21 mouse cellular contexts compared by ENCODE assay signal in the genomic region with DNA sequence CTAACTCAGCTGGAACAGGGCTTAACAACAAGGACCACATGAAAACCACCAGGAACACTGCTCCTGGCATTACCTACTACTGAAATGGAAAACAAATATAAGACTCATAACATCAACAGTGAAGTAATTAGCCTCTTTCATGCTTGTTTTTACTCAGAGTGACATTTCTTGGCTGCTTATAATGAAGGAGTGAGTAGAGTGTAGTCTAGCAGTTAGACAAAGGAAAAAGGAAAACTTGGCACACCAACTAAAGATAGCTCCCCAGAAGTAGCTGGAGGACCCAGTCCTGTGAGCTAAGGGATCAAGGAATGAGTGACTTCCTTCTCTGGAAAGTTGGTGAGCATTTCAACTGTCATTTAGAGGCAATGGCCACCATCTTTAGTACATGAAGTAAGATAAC. TPM values are rescaled to one million over a fixed set of nuclear protein-coding genes. Genes with fewer than 3 reads are reported as not detected.
A peak's percentile ranks its signal among the peaks of the same experiment; 100 is the strongest.
DNase-seq lines count a peak whose midpoint lies in the region; ATAC-seq and TF ChIP-seq lines count a peak whose summit lies in the region.
"Had no signal": no experiment of that assay in that cellular context is flagged by ENCODE, and none has a peak within 500 bp of the region (broad histone marks: within the 10 kb centered on the region; RNA-seq: fewer than 3 reads in every experiment).

No protein-coding gene starts in this region.

- no peaks in the 10 kb centered on the region for H3K36me3 ChIP-seq in forebrain, embryonic 14.5 days (ENCODE audit: control insufficient read depth, insufficient read depth, low read length)
- H3K36me3 ChIP-seq in forebrain, embryonic 11.5 days (ENCODE audit: control insufficient read depth, insufficient read depth, low read length): no peaks in the 10 kb centered on the region
- no peaks in the 10 kb centered on the region for H3K36me3 ChIP-seq in forebrain, embryonic 16.5 days (ENCODE audit: control insufficient read depth, insufficient read depth)
- H3K36me3 ChIP-seq in forebrain, embryonic 12.5 days (replicated peaks): no peaks in the 10 kb centered on the region
- H3K36me3 ChIP-seq: embryonic facial prominence, embryonic 13.5 days; embryonic facial prominence, embryonic 15.5 days had no signal

- no peak for TF ChIP-seq POLR2A in brain, embryonic 14.5 days (IDR thresholded peaks at IDR 0.05; ENCODE audit: borderline replicate concordance, extremely low read depth, insufficient read depth, insufficient read length, poor library complexity, severe bottlenecking)

- no peak overlapping the region for H3K4me2 ChIP-seq in forebrain, embryonic 14.5 days (ENCODE audit: low read length)
- no peak overlapping the region for H3K4me2 ChIP-seq in forebrain, embryonic 11.5 days (ENCODE audit: low read depth, low read length, severe bottlenecking)
- no peak overlapping the region for H3K4me2 ChIP-seq in forebrain, embryonic 16.5 days (ENCODE audit: low read length)
- H3K4me2 ChIP-seq in forebrain, embryonic 12.5 days: no peak overlapping the region
- H3K4me2 ChIP-seq: embryonic facial prominence, embryonic 13.5 days; embryonic facial prominence, embryonic 15.5 days had no signal

- no peaks in the 10 kb centered on the region for H3K4me1 ChIP-seq in forebrain, embryonic 14.5 days (ENCODE audit: control insufficient read depth, insufficient read depth, low read length)
- no peaks in the 10 kb centered on the region for H3K4me1 ChIP-seq in forebrain, embryonic 11.5 days (replicated peaks; ENCODE audit: control insufficient read depth, insufficient read depth, low read length)
- no peaks in the 10 kb centered on the region for H3K4me1 ChIP-seq in forebrain, embryonic 16.5 days (replicated peaks; ENCODE audit: control insufficient read depth, insufficient read depth, low read length)
- no peaks in the 10 kb centered on the region for H3K4me1 ChIP-seq in forebrain, embryonic 12.5 days
- H3K4me1 ChIP-seq: embryonic facial prominence, embryonic 13.5 days; embryonic facial prominence, embryonic 15.5 days had no signal

- CTCF ChIA-PET in Patski (lab: Charles Lee): interaction anchor here (1.3 kb wide), 1 partner anchor 15 kb away, joined by 3 read pairs; no protein-coding TSS in a partner anchor

- no peaks in the 10 kb centered on the region for H3K27me3 ChIP-seq in forebrain, embryonic 14.5 days (replicated peaks; ENCODE audit: control insufficient read depth, insufficient read depth, low read length)
- H3K27me3 ChIP-seq in forebrain, embryonic 11.5 days (ENCODE audit: control insufficient read depth, insufficient read depth, low read length): peaks cover 2% of the 10 kb centered on the region; the same call in 1 of the 2 replicates
- H3K27me3 ChIP-seq in forebrain, embryonic 16.5 days (replicated peaks; ENCODE audit: control insufficient read depth, insufficient read depth, low read length): 0 out of 2 replicates have a peak, but pooled peaks cover 4% of the 10 kb centered on the region
- H3K27me3 ChIP-seq in forebrain, embryonic 12.5 days: peaks cover 2% of the 10 kb centered on the region; the same call in 1 of the 2 replicates
- H3K27me3 ChIP-seq in Patski: peaks cover 24% of the 10 kb centered on the region
- H3K27me3 ChIP-seq: embryonic facial prominence, embryonic 15.5 days had no signal

- peak; percentile 59 for DNase-seq in forebrain, embryonic 14.5 days (ENCODE audit: low spot score)
- DNase-seq in forebrain, embryonic 11.5 days (ENCODE audit: low spot score): no peak
- DNase-seq in Patski (ENCODE audit: low read depth, low spot score): no peak
- DNase-seq in brain, embryonic 14.5 days (ENCODE audit: low read depth): peak; percentile 58
- DNase-seq in layer of hippocampus, adult 2 months (ENCODE audit: low spot score in 2 of 2): no peak
- DNase-seq: adrenal gland, adult 8-10 months; adrenal gland, postnatal 14 days; adrenal gland, postnatal 36 days; cerebellum, adult 11 months; cerebellum, adult 18-20 months; cerebellum, adult 8-10 months; cerebellum, adult 9-11 months; cerebellum, postnatal 14 days; cerebellum, postnatal 36 days; embryo, embryonic 11 days had no signal

- ATAC-seq in forebrain, embryonic 14.5 days: peak; percentile 70; the same call in 1 of the 2 replicates
- ATAC-seq in forebrain, embryonic 11.5 days (replicated peaks; ENCODE audit: low FRiP score): no peak
- ATAC-seq in forebrain, embryonic 16.5 days: peak; percentile 61; the same call in 1 of the 2 replicates
- ATAC-seq in forebrain, embryonic 12.5 days (ENCODE audit: low FRiP score): no peak
- peak; percentile 78 for ATAC-seq in Patski
- ATAC-seq: activated CD4-positive, CD25-positive, alpha-beta regulatory T cell, adult 4 months had no signal

- no peak overlapping the region for H3K4me3 ChIP-seq in forebrain, embryonic 14.5 days (ENCODE audit: low read depth, low read length)
- no peak overlapping the region for H3K4me3 ChIP-seq in forebrain, embryonic 11.5 days (ENCODE audit: low read depth, low read length)
- H3K4me3 ChIP-seq in forebrain, embryonic 16.5 days (replicated peaks; ENCODE audit: low read length): no peak overlapping the region
- H3K4me3 ChIP-seq in forebrain, embryonic 12.5 days (replicated peaks): no peak overlapping the region
- no peak overlapping the region for H3K4me3 ChIP-seq in layer of hippocampus, adult 2 months
- H3K4me3 ChIP-seq: embryonic facial prominence, embryonic 13.5 days; embryonic facial prominence, embryonic 15.5 days; erythroblast, embryonic 14.5 days had no signal

- H3K27ac ChIP-seq in forebrain, embryonic 14.5 days (ENCODE audit: low read depth, low read length): no peak overlapping the region
- no peak overlapping the region for H3K27ac ChIP-seq in forebrain, embryonic 11.5 days (ENCODE audit: low read depth, low read length)
- H3K27ac ChIP-seq in forebrain, embryonic 16.5 days (ENCODE audit: low read length): no peak overlapping the region
- H3K27ac ChIP-seq in forebrain, embryonic 12.5 days: no peak overlapping the region
- H3K27ac ChIP-seq in layer of hippocampus, adult 2 months: no peak overlapping the region
- H3K27ac ChIP-seq: embryonic facial prominence, embryonic 13.5 days; embryonic facial prominence, embryonic 15.5 days had no signal

- POLR2A ChIA-PET in Patski (lab: Charles Lee): no interaction called here

- in situ Hi-C loops in Patski (cut with MboI; ENCODE audit: low pct_unique_long_range_greater_than_20kb): no loop called here

- no peak overlapping the region for H3K9ac ChIP-seq in forebrain, embryonic 14.5 days (ENCODE audit: low read length)
- no peak overlapping the region for H3K9ac ChIP-seq in forebrain, embryonic 11.5 days (ENCODE audit: low read length)
- H3K9ac ChIP-seq in forebrain, embryonic 16.5 days (replicated peaks; ENCODE audit: low read depth, low read length): no peak overlapping the region
- no peak overlapping the region for H3K9ac ChIP-seq in forebrain, embryonic 12.5 days
- H3K9ac ChIP-seq: embryonic facial prominence, embryonic 13.5 days; embryonic facial prominence, embryonic 15.5 days had no signal

- no peaks in the 10 kb centered on the region for H3K9me3 ChIP-seq in forebrain, embryonic 14.5 days (replicated peaks; ENCODE audit: control insufficient read depth, low read length)
- no peaks in the 10 kb centered on the region for H3K9me3 ChIP-seq in forebrain, embryonic 11.5 days (ENCODE audit: control insufficient read depth, low read length)
- H3K9me3 ChIP-seq in forebrain, embryonic 16.5 days (ENCODE audit: control insufficient read depth, low read length): no peaks in the 10 kb centered on the region
- H3K9me3 ChIP-seq in forebrain, embryonic 12.5 days: no peaks in the 10 kb centered on the region
- H3K9me3 ChIP-seq: embryonic facial prominence, embryonic 13.5 days; embryonic facial prominence, embryonic 15.5 days had no signal

- TF ChIP-seq CTCF in Patski (IDR thresholded peaks at IDR 0.05): no peak
- no peak for TF ChIP-seq CTCF in brain, embryonic 14.5 days (IDR thresholded peaks at IDR 0.05; ENCODE audit: borderline replicate concordance, extremely low read depth, insufficient read depth, insufficient read length)
- no peak for TF ChIP-seq CTCF in layer of hippocampus, adult 2 months (conservative IDR thresholded peaks at IDR 0.05)

RNA-seq across cellular contexts. Expression of a gene that starts 49.3 kb away (rescaled TPM):
- 12.4 and 14.6 TPM in 2 replicates for polyA plus RNA-seq in forebrain, embryonic 14.5 days (2014; fragmentation: Nextera tagmentation; extraction: Ambion mirVana)
- polyA plus RNA-seq in forebrain, embryonic 11.5 days (2014; fragmentation: Nextera tagmentation; extraction: Ambion mirVana): 14.1 and 15.8 TPM in 2 replicates
- 14.2 and 18.0 TPM in 2 replicates for polyA plus RNA-seq in forebrain, embryonic 16.5 days (2015; fragmentation: Nextera tagmentation; extraction: Ambion mirVana)
- 21.6 and 22.3 TPM in 2 replicates for polyA plus RNA-seq in forebrain, embryonic 12.5 days (2016; fragmentation: Nextera tagmentation; extraction: Ambion mirVana)
- polyA plus RNA-seq in Patski (2021): 2.9 TPM
- 15.2 and 24.4 TPM in 2 replicates for polyA plus RNA-seq in brain, embryonic 14.5 days (2012; rRNA removed)
- 10 to 100 TPM; 67.1 to 80.2 TPM for total RNA-seq in layer of hippocampus, adult 2 months (2021)
- polyA plus RNA-seq: activated CD4-positive, CD25-positive, alpha-beta regulatory T cell, adult 4 months; erythroblast, embryonic 14.5 days had no signal

Comparison
In these comparisons a context has a peak if more than half of its experiments do, and no peak if none do; other contexts are left out.
1. ATAC-seq: peak in forebrain, embryonic 14.5 days (single experiment), forebrain, embryonic 16.5 days (single experiment) and Patski (single experiment); none in forebrain, embryonic 11.5 days (single experiment) and forebrain, embryonic 12.5 days (single experiment).
2. DNase-seq: peak in forebrain, embryonic 14.5 days (single experiment) and brain, embryonic 14.5 days (single experiment); none in forebrain, embryonic 11.5 days (single experiment), Patski (single experiment) and layer of hippocampus, adult 2 months (0 of 2).